Mouse (Mus musculus) liver, postnatal 0 days (tissue): ENCODE results near the gene Ppp4r4.

Experiments
- CTCF ChIP-seq: sonication (generic); IDR thresholded peaks from 2 replicates; pipeline ENCODE4 v1.5.1; 2016; ENCODE audit warnings: antibody characterized with exemption, low read depth
- EP300 ChIP-seq: IDR thresholded peaks from 2 replicates; pipeline ENCODE4 v1.6.1; 2016; ENCODE audit warnings: antibody characterized with exemption, low read depth, mild to moderate bottlenecking

DNA sequence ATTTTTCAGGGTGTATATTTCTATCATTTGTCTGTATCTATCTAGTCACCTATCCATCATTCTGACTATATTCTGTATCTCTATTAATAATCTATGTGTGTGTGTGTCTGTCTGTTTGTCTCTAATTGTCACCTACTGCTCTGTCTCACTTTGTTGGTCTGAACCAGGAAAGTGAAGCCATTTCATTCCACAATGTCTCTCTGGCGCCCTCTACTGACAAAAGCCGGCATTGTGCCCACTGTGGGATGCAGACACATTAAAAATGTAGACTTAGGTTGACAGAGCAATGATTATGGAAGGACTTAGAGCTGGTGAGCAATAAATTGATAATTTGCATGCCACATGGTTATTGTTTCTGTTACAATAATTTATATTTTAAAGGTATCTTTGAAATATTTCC lies 111.3 kb downstream of the Ppp4r4 start:
- TF ChIP-seq CTCF (peak; percentile 93), EP300 (no peak)
